Mouse (Mus musculus) forelimb bud, embryonic 11.5 days (tissue): ENCODE measurements at regions not wholly inside any gene's neighbourhood (a gene's known extent, or its start where the extent isn't known, plus 50 kb on each side); places are given as distances from the start of the nearest gene placed in this dataset.

Source experiments
- DNase-seq: peaks from one replicate; pipeline ENCODE4 v3.0.0-alpha.2; 2012; ENCODE audit warnings: low read depth, low spot score

GRCm38 (mm10) chr8:33108914-33109313 is 319.6 kb upstream of the 5930422O12Rik start:
- no peak for DNase-seq

DNA sequence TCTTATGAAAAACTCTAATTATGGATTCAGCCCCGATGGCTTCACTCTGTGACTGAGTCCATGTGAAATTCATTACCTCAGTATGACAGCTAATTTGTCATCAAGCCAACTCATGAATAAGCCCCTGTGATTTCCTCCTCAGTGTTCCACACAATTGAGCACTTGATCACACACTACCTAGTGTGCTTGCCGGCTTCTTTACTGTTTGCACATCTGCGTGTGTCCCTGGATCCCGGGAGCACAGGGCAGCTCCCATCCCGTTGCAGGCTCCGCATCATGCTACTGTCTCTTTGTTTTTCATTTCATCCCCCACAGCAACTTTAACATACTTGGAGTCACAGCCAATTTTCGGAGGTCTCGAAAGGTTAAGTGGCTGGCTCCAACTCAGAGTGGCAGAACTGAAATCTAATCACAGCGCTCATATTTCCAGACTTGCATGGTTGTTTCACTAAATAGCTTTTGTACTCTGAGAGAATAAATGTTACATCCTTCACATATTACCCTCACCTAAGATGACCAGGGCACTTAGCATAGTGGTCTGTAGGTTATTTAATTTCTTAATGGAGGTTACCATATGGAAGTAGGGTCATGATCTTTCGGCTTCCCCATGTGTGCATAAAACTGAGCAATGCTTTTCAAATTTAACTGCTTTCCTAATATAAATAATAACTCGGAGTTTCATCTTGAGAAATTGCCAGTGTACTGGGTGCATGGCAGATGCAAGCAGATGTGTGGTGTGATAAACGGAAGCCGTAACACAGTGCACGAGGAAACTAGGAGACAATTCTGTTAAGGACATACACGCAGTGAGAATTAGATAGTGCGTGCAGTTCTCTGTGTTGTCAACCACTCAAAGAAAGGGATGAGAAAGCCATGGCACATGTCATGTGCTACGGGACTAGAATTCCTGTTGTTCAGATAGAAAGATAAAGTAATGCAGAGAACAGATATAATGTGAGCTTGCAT is 313.0 kb upstream of the 5930422O12Rik start:
- DNase-seq: peak; percentile 11

DNA sequence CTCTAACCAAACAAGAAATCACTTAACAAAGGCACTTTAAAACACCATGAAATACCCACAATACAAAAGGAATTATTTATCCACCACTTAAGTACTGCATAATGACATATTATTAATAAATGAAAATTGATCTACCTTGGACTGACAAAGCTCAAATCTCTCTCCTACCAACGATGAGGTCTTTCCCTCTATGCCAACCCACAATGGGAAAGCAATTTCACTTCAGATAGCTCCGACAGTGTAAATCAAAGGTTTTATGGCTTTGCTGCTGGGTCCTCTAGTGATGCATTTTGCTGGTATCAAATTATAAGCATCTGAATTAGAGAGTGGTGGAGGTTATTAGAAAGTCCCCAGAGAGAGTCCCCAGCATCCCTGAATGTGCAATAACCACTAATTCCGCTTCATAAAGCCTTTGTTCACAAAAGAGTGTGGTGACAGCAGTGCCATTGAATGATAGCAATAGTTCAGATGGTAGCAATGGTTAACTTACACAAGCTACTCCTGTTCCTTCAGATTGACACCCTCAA is 305.4 kb upstream of the 5930422O12Rik start:
- DNase-seq: no peak

- no peak for DNase-seq
Observed at GRCm38 (mm10) chr8:33126981-33127380, 301.5 kb upstream of the 5930422O12Rik start.

GRCm38 (mm10) chr8:33138874-33139273 is 289.6 kb upstream of the 5930422O12Rik start:
- peak; percentile 27 for DNase-seq

GRCm38 (mm10) chr8:33139850-33140249 is 288.7 kb upstream of the 5930422O12Rik start:
- DNase-seq: no peak

DNA sequence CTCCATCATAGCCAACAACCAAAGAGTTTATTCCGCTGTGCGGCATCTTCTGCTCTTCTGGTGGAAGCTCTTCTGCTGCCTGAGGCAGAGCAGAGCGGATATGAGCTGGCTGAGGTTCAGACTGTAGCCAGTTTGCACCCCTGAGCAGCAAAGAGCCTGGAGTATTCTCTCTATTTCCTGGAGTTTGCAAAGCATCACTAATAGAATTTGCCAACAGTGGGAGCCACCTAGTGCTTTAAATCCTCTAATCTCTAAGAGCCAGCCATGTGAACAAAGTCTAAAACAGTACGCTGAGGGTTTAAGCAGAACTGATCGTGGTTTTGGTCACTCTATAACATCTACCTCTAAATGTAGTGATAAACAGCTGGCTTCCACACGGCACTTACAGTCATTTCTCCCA is 250.9 kb upstream of the 5930422O12Rik start:
- no peak for DNase-seq

- DNase-seq: no peak
Observed at GRCm38 (mm10) chr8:33183029-33183428, 245.5 kb upstream of the 5930422O12Rik start.
